Mouse (Mus musculus) right cerebral cortex, postnatal 14 days (tissue): Measurements from ENCODE around the gene Nckap5.

Source experiments
- DNase-seq: peaks from one replicate; pipeline ENCODE4 v3.0.0; 2022

The Nckap5 gene

GRCm38 (mm10) chr1:126341806-126342205 is 488.8 kb downstream of the Nckap5 start:
- DNase-seq = no peak

DNA sequence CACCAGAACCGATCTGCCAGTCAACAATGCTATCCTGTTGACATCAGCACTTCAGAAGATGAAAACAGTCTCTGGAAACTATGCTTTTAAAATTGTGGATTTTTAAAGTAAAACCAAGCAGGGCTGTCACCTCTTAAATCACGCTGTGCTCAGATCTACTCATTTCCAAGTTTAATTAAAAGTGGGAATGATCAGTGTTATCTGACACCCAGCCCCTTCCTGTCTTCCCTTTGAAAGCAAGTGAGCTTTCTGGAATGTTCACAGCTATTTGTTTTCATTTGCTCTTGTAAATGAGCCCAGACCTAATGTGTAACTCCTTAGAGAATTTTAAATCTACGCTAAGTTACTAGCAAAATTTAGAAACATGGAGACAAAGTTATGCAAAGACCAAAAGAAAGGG is 491.3 kb downstream of the Nckap5 start:
- DNase-seq = no peak

DNA sequence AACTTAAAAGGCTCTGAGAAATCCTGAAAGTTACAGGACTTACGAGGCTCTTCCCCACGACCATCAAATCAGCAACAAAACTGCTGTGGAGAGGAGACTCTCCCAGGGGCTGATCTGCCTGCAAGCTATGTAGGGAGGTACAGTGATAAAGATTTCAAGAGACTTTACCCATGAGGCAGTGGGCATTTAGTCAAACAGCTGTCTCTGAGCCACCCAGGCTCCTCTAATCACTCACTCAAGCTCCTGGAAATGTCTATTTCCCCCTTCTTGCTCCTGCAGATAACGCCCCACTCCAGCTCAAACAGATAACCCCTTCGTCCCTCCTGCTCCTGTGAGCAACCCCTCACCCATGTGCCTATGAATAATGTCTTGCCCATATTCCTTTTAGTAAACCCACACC is 496.4 kb downstream of the Nckap5 start:
- DNase-seq = no peak

DNA sequence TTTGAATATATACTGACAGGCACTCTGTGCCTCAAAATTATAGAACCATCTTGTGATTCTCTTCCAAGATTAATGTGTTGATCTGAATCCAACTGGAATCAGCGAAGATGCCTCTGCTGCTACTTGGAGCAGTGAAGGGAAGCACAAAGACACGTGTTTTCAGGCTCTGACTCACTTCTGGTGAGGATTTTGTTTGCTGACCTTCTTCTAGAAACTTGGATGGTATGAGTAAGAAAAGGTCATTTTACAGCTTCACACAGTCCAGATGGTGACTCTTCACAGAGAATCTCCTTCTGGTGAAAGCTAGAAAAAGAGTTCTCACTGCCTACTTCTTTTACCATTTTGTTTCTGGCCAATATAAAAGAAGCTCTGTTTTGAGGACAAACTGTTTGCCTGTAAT is 498.6 kb downstream of the Nckap5 start:
- no peak for DNase-seq

DNA sequence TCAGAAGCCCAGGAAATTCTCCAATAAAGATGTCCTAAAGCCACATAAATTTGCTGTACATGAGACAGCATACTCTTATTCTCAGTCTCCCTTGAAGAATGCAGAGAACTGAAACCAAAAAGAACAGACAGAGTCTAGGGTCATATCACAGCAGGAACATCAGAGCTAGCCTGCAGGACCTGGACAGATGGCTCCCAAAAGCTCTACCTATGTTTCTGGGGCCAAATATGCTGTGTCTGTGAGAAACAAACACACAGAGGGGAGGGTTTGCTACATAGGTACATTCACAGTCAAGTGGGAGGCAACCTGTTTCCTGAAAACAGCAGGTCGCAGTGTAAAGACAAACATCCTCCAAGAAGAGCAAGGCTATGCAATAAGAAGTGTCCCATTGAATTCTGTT is 509.9 kb downstream of the Nckap5 start:
- DNase-seq = no peak

DNA sequence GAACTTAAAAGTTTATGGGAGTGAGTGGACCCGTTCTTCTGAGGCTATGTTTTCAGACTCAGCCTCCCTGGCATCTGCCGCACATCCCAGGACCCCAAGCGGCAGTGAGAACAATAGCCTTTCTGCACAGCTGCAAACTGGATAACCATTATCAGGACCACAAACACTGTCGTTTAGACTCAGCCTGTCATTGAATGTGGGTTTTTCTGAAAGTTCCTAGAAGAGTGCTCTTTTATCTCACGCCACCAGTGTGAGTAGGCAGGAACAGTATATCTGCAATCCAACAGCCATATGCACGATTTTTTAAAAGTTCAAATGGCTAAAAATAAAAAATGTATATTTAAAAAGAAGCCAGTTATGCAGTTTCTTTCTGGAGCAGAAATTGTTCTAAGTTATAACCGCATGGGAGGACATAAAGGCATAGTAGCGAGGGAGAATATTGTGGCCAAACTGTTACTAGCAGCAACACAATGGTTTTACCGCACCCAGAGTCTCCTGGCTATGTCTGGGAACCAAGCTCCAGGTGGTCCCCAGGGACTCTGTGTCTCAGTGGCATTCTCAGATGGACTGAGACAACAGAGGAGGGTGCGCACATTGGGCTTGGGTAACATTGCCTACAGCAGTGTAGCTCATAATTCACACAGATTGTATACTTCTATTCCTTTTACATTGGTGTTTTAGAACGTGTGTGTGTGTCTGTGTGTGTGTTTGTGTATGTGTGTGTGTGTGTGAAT is 512.6 kb downstream of the Nckap5 start:
- no peak for DNase-seq

DNA sequence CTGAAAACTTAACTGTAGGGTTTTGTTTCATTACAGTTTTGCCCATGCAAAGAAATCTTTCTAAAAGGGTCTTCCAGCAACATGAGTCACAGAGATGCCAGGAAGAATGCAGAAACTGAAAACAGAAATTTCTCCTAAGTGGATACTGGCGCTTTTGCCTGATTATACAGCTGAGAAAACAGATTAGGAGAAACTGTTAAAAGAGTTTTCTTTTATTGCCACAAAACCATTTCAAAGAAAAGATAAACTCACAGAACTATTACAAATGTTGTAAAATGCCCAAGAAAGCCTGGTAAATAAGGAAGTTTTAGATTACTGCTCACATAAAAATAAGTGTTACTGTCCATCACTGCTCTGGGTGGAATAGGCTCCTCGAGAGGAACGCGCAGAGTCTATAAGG is 513.3 kb downstream of the Nckap5 start:
- DNase-seq = no peak

- DNase-seq = no peak
Observed at GRCm38 (mm10) chr1:126316866-126317265, 513.7 kb downstream of the Nckap5 start.

DNA sequence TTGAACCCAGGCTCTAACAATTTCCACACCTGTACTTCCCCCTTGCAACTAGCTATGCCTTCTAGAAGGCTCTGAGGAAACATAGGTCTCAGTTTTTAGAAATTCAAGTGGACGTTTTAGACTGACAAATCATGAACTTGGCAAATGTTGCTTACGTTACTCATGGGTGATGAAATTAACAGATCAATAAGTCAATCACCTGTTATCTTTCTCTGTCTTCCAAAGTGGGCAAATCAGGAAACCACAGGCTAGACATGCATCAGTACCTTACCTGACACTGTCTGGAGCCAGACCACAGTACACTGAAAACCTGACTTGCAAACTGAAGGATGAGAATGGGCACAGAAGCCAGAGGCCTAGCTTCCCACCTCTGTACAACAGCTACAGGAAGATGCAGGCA is 529.5 kb downstream of the Nckap5 start:
- DNase-seq = no peak

GRCm38 (mm10) chr1:126264931-126265330 is 565.7 kb downstream of the Nckap5 start:
- DNase-seq = no peak

DNA sequence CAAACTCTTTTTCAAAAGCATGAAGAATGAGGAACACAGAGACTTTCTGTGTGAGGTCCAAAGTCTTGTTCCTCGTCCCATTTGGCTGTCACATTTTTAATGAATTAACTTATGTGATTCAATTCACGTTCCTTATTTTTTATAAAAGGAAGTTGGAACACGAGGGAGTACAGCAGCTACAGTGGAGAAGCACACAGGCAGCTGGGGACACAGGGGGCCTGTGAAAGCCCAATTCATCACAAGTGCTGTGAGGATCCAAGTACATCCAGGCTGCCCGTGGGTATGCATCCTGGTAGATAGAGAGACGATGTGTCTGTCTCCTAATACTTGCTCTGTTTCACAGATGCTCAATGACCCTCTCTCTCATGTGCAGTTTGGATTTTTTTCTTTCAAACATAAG is 576.2 kb downstream of the Nckap5 start:
- DNase-seq = no peak

DNA sequence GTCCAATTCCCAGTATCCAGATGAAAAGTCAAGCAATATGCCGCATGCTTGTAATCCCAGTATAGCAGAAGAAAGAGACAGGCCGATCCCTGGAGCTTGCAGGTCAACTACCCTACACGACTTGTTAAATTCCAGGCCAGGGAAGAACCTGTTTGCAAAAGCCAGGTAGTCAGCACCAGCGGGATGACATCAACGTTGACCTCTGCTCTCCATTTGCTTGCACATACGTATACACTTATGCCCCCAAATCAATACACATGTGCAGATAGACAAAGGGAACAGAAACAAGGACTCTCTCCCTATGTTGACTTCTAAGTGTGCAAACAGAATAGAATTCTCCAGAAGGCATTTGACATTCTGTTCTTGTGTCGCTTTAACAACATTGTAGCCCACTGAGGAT is 576.7 kb downstream of the Nckap5 start:
- DNase-seq = no peak

GRCm38 (mm10) chr1:126233196-126233595 is 597.4 kb downstream of the Nckap5 start:
- DNase-seq = no peak

- DNase-seq = no peak
Observed at GRCm38 (mm10) chr1:126231199-126231598, 599.4 kb downstream of the Nckap5 start.

DNA sequence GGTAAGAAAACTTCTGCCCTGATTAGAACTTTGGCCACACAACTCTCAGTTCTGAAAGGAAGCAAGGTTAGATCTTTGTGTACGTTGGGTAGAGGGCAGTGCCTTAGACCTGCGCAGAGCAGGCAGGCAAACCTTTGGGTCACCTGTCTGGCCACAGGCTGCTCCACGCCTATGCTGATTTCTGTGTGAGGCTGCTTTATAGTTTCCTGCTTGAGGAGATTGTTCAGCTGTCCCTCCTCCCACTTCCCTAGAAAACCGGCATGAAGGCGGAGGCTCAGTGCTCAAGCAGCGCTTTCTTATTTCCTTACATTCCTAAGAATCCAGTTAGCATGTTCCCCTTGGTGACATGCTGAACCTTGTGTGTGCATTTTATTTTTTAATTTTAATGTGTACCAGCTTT is 620.4 kb downstream of the Nckap5 start:
- DNase-seq = no peak

DNA sequence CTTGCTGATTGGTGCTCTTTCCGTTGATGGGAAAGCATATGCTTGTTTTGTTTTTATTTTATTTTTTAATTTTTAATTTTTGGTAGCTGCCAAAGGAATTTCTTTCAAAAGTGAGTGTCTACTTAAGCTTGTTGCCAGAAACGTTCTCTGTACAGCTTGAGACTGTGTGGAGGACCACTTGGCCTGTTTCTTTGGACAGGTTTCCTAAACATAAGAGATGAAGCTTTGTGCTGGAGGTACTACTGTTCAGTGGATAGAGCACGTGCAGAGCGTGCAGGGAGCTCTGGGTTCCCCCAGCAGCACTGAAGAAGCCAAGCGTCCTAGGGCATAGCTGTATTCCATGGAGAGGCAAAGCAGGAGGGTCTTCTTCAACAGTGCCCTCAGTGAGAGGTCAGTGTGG is 620.9 kb downstream of the Nckap5 start:
- DNase-seq = no peak

DNA sequence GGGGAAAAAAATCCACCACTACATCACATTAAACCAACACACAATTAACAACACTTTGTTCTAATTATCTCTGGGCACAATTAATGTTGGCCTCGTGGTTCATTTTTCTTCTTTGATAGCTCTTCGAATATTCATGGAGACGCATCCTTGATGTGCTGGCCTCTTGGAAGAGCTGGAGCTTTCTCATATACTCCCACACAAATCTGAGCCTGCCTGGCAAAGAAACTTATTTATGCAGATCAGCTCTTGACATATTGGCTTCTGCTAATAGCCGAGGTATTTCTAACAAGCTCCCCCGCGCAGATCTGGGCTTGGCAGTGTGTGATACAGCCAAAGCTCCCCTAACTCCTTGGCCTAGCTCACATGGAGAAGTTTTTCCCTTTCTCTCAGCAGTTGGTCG is 621.5 kb downstream of the Nckap5 start:
- peak; percentile 6 for DNase-seq

- no peak for DNase-seq
Observed at GRCm38 (mm10) chr1:126196937-126197336, 633.7 kb downstream of the Nckap5 start.

GRCm38 (mm10) chr1:126190353-126190752 is 640.2 kb downstream of the Nckap5 start:
- DNase-seq = no peak

GRCm38 (mm10) chr1:126183751-126184150 is 646.8 kb downstream of the Nckap5 start:
- DNase-seq = no peak

GRCm38 (mm10) chr1:126168579-126168978 is 662.0 kb downstream of the Nckap5 start:
- no peak for DNase-seq

GRCm38 (mm10) chr1:126168131-126168530 is 662.5 kb downstream of the Nckap5 start:
- no peak for DNase-seq

DNA sequence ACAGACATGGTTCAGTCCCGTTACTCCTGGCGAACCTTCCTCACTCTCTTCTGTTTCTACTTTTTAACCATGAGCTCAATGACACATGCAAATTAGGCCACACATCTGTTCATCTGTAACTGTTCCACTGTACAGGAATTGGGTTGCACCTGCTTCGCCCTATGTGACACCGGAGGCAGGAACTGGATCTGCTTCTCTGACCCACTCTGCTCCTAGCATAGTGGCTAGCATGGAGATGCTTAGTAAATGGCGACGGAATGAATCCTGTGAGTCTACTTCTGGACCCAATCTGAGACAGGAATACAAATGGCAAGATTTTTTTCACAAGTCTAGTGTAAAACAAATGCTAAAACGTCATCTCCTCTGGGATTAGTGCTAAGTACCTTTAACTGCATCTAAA is 663.1 kb downstream of the Nckap5 start:
- no peak for DNase-seq

GRCm38 (mm10) chr1:126159287-126159686 is 671.3 kb downstream of the Nckap5 start:
- no peak for DNase-seq

- no peak for DNase-seq
Observed at GRCm38 (mm10) chr1:126155816-126156215, 674.8 kb downstream of the Nckap5 start.
